Comparison of ENCODE assay signal across 18 mouse cellular contexts in the genomic region with DNA sequence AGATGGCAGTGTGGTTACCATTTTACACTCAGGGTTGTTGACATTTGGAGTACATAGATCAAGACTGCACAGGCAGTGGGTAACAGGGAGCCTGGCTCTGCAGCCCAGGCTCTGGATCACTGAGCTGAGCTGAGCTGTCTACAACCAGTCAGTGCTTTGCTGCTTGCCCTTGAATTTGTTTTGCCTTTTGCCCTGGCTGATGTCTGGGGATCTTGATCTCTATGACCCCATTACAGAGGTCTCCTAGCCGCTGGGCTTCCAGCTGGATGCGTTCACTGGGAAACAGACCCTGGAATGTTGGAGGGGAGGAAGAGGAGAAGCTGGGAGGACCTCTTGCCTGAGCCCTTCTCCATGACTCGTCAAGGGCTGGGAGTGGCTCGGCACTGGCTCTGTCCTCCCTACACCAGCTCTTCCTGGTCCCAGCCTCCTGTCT. TPM values are rescaled to one million over a fixed set of nuclear protein-coding genes. Genes with fewer than 3 reads are reported as not detected.
DNase-seq lines count a peak whose midpoint lies in the region; ATAC-seq and TF ChIP-seq lines count a peak whose summit lies in the region.
"Had no signal": no experiment of that assay in that cellular context is flagged by ENCODE, and none has a peak within 500 bp of the region (broad histone marks: within the 10 kb centered on the region; RNA-seq: fewer than 3 reads in every experiment).

No protein-coding gene starts in this region.

- H3K4me1 ChIP-seq in midbrain, embryonic 10.5 days = peaks cover 10% of the 10 kb centered on the region
- no peaks in the 10 kb centered on the region for H3K4me1 ChIP-seq in midbrain, postnatal 0 days (ENCODE audit: insufficient read depth, low read length)
- peaks cover 9% of the 10 kb centered on the region; the same call in 1 of the 2 replicates for H3K4me1 ChIP-seq in kidney, postnatal 0 days (replicated peaks; ENCODE audit: insufficient read depth, low read length)
- H3K4me1 ChIP-seq: neural tube, embryonic 12.5 days had no signal

- no peak overlapping the region for H3K4me3 ChIP-seq in midbrain, embryonic 10.5 days
- H3K4me3 ChIP-seq in midbrain, postnatal 0 days (ENCODE audit: low read depth, low read length) = no peak overlapping the region
- no peak overlapping the region for H3K4me3 ChIP-seq in kidney, postnatal 0 days (replicated peaks; ENCODE audit: low read depth, low read length)
- H3K4me3 ChIP-seq: erythroblast, embryonic 14.5 days; neural tube, embryonic 12.5 days; stomach, embryonic 15.5 days had no signal

- no peaks in the 10 kb centered on the region for H3K9me3 ChIP-seq in midbrain, embryonic 10.5 days (replicated peaks)
- no peaks in the 10 kb centered on the region for H3K9me3 ChIP-seq in midbrain, postnatal 0 days (ENCODE audit: low read length)
- H3K9me3 ChIP-seq in kidney, postnatal 0 days (replicated peaks; ENCODE audit: low read length) = no peaks in the 10 kb centered on the region
- H3K9me3 ChIP-seq: neural tube, embryonic 12.5 days; stomach, embryonic 15.5 days had no signal

- H3K27ac ChIP-seq in midbrain, embryonic 10.5 days (replicated peaks) = peak overlapping the region; percentile 59; the same call in 1 of the 2 replicates
- no peak overlapping the region for H3K27ac ChIP-seq in midbrain, postnatal 0 days (ENCODE audit: low read depth, low read length)
- peak overlapping the region; percentile 47; the same call in 1 of the 2 replicates for H3K27ac ChIP-seq in kidney, postnatal 0 days
- H3K27ac ChIP-seq: neural tube, embryonic 12.5 days; stomach, embryonic 15.5 days had no signal

- no peak for TF ChIP-seq CTCF in midbrain, postnatal 0 days (IDR thresholded peaks at IDR 0.05)
- peak; percentile 33; the same call in 1 of the 2 replicates for TF ChIP-seq CTCF in kidney, postnatal 0 days (IDR thresholded peaks at IDR 0.05; ENCODE audit: low read depth)

- H3K36me3 ChIP-seq in midbrain, embryonic 10.5 days = peaks cover 17% of the 10 kb centered on the region
- no peaks in the 10 kb centered on the region; the same call in 1 of the 2 replicates for H3K36me3 ChIP-seq in midbrain, postnatal 0 days (ENCODE audit: insufficient read depth, low read length)
- 0 out of 2 replicates have a peak, but pooled peaks cover 6% of the 10 kb centered on the region for H3K36me3 ChIP-seq in kidney, postnatal 0 days (ENCODE audit: insufficient read depth, low read length)
- H3K36me3 ChIP-seq: neural tube, embryonic 12.5 days; stomach, embryonic 15.5 days had no signal

- H3K9ac ChIP-seq in midbrain, postnatal 0 days (replicated peaks; ENCODE audit: low read length, poor library complexity, severe bottlenecking) = no peak overlapping the region
- H3K9ac ChIP-seq in kidney, postnatal 0 days (ENCODE audit: low read depth, low read length) = no peak overlapping the region
- H3K9ac ChIP-seq: neural tube, embryonic 12.5 days; stomach, embryonic 15.5 days had no signal

- 49% methylated on average over 4 of the region's 4 CpGs for WGBS in midbrain, embryonic 10.5 days
- WGBS in midbrain, postnatal 0 days = 51% methylated on average over 4 of the region's 4 CpGs
- 16% methylated on average over 4 of the region's 4 CpGs for WGBS in kidney, postnatal 0 days

- no peak overlapping the region for H3K4me2 ChIP-seq in midbrain, postnatal 0 days (ENCODE audit: low read depth, low read length, poor library complexity, severe bottlenecking)
- H3K4me2 ChIP-seq in kidney, postnatal 0 days (ENCODE audit: low read length) = no peak overlapping the region
- H3K4me2 ChIP-seq: neural tube, embryonic 12.5 days; stomach, embryonic 15.5 days had no signal

- DNase-seq in embryo, embryonic 10 days (ENCODE audit: low spot score) = peak; percentile 47
- DNase-seq in embryo, embryonic 9.5 days (ENCODE audit: extremely low spot score) = no peak
- DNase-seq in midbrain, embryonic 10.5 days (ENCODE audit: low spot score) = no peak
- no peak for DNase-seq in midbrain, postnatal 0 days (ENCODE audit: low spot score)
- peak; percentile 61 for DNase-seq in kidney, postnatal 0 days (ENCODE audit: low spot score)
- no peak for DNase-seq in cerebellum, adult 9-10 months
- no peak for DNase-seq in adrenal gland, adult 18-20 months (ENCODE audit: low spot score in 2 of 2)
- DNase-seq in urinary bladder, adult 18-20 months (ENCODE audit: low spot score in 2 of 2) = no peak
- DNase-seq: adrenal gland, adult 8-10 months; heart, postnatal 4 days; left cerebral cortex, postnatal 4 days; lung, postnatal 4 days; thymus, postnatal 25 days had no signal

- no peak for ATAC-seq in midbrain, postnatal 0 days (ENCODE audit: low FRiP score)
- peak; percentile 80 for ATAC-seq in kidney, postnatal 0 days (replicated peaks; ENCODE audit: low FRiP score, low read depth)
- ATAC-seq: inflammation-experienced regulatory T-cells, adult 6 months; midbrain, embryonic 16.5 days had no signal

- H3K27me3 ChIP-seq in midbrain, embryonic 10.5 days (ENCODE audit: low read depth, poor library complexity, severe bottlenecking) = no peaks in the 10 kb centered on the region
- no peaks in the 10 kb centered on the region for H3K27me3 ChIP-seq in midbrain, postnatal 0 days (ENCODE audit: insufficient read depth, low read length)
- no peaks in the 10 kb centered on the region for H3K27me3 ChIP-seq in kidney, postnatal 0 days (ENCODE audit: insufficient read depth, low read length)
- H3K27me3 ChIP-seq: neural tube, embryonic 12.5 days; stomach, embryonic 15.5 days had no signal

RNA-seq across cellular contexts. Expression of gene Zfp36l2, which starts 10.2 kb away (rescaled TPM):
- 7.8 and 8.1 TPM in 2 replicates for polyA plus RNA-seq in midbrain, embryonic 10.5 days (2016; fragmentation: Nextera tagmentation; extraction: Ambion mirVana)
- total RNA-seq in midbrain, postnatal 0 days (2014; rRNA removed) = 12.9 and 17.7 TPM in 2 replicates
- 5.1 and 5.9 TPM in 2 replicates for polyA plus RNA-seq in midbrain, postnatal 0 days (2015; fragmentation: Nextera tagmentation; extraction: Ambion mirVana)
- 18.7 and 21.3 TPM in 2 replicates for polyA plus RNA-seq in kidney, postnatal 0 days (2015; fragmentation: Nextera tagmentation; extraction: Ambion mirVana)
- 10 to 100 TPM; 51.2 to 89.3 TPM for total RNA-seq in adrenal gland, adult 18-20 months (2021)

Comparison
In these comparisons a context has a peak if more than half of its experiments do, and no peak if none do; other contexts are left out.
1. DNase-seq: peak in embryo, embryonic 10 days (single experiment) and kidney, postnatal 0 days (single experiment); none in embryo, embryonic 9.5 days (single experiment), midbrain, embryonic 10.5 days (single experiment), midbrain, postnatal 0 days (single experiment), cerebellum, adult 9-10 months (single experiment), adrenal gland, adult 18-20 months (0 of 2) and urinary bladder, adult 18-20 months (0 of 2).